Mouse (Mus musculus) limb, embryonic 15.5 days (tissue): Measurements from ENCODE around the gene Rpl37. TPM values are rescaled to one million over a fixed set of nuclear protein-coding genes. Genes with fewer than 3 reads are reported as not detected.

ENCODE experiments used
- ATAC-seq: fragments of 200-750 bp; cut with Nextera tagmentation; 2 replicates; pipeline ENCODE4 v1.8.0; 2017; ENCODE audit warnings: low read depth, moderate TSS enrichment; ENCODE audit not compliant: insufficient number of reproducible peaks, low FRiP score, low TSS enrichment
- H3K27ac ChIP-seq: fragments of 300-500 bp; sonication (generic); 2 replicates; pipeline ENCODE4 v1.5.1; 2015; ENCODE audit warnings: moderate library complexity, mild to moderate bottlenecking, inconsistent platforms
- H3K27me3 ChIP-seq: fragments of 300-500 bp; sonication (generic); 2 replicates; pipeline ENCODE4 v1.6.1; 2015; ENCODE audit warnings: inconsistent platforms
- H3K36me3 ChIP-seq: fragments of 300-500 bp; sonication (generic); 2 replicates; pipeline ENCODE4 v1.6.1; 2015; ENCODE audit warnings: inconsistent platforms
- H3K4me1 ChIP-seq: fragments of 300-500 bp; sonication (generic); 2 replicates; pipeline ENCODE4 v1.6.1; 2015; ENCODE audit warnings: inconsistent platforms
- H3K4me2 ChIP-seq: fragments of 300-500 bp; sonication (generic); 2 replicates; pipeline ENCODE4 v1.6.1; 2015; ENCODE audit warnings: mild to moderate bottlenecking, inconsistent platforms
- H3K4me3 ChIP-seq: fragments of 300-500 bp; sonication (generic); 2 replicates; pipeline ENCODE4 v1.5.1; 2015; ENCODE audit warnings: mild to moderate bottlenecking, inconsistent platforms
- H3K9ac ChIP-seq: fragments of 300-500 bp; sonication (generic); 2 replicates; pipeline ENCODE4 v1.6.1; 2015; ENCODE audit warnings: inconsistent platforms
- H3K9me3 ChIP-seq: fragments of 300-500 bp; sonication (generic); 2 replicates; pipeline ENCODE4 v1.6.1; 2016; ENCODE audit warnings: inconsistent platforms
- WGBS: fragments of 180-500 bp; shearing (Covaris S2); methylation state at CpG from one replicate; pipeline ENCODE4 v1.1.7; 2015; 5-methylcytosine and 5-hydroxymethylcytosine counted together
- polyA plus RNA-seq: library from polyadenylated mRNA; unstranded; fragments of >200 nt; fragmentation: Nextera tagmentation; extraction: Ambion mirVana; gene quantifications from 2 replicates; pipeline ENCODE4 v1.2.1, GENCODE M21; 2015

The Rpl37 gene
- polyA plus RNA-seq, 1 experiment from 2014 or later: 621 TPM

DNA sequence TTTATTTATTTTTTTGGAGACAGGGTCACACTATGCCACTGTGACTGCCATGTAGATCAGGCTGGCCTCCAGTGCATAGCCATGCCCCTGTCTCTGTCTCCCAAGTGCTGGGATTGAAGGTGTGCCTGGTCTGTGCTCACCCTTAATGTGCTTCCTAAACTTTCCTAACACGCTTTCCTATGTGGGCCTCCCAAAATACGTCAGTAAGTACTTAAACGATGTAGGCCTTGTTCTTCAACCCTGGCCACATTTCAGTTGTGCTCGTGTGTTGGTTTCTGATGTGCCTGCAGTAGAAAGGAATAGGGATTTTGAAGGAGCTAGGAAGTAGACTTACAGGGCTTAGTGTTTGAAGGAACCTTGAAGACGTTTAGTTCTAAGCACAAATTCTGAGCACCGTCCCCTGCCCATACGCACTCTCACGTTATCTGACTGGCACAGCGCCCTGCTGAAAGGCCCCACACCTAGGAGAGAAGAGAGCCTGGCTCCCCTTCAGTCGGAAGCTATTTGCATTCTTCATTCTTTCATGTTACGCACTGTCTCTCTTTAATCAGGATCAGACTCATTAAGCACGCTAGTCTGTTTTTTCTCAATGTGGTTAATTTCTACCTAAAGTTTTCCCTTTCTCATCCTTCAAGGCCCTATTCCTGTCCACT lies 48.8 kb downstream of the Rpl37 start:
- H3K9me3 ChIP-seq: no peaks in the 10 kb centered on the region
- ATAC-seq: no peak
- peaks cover 56% of the 10 kb centered on the region for H3K36me3 ChIP-seq
- H3K27ac ChIP-seq: no peak overlapping the region
- no peak overlapping the region for H3K9ac ChIP-seq
- H3K4me3 ChIP-seq: no peak overlapping the region
- H3K4me2 ChIP-seq: no peak overlapping the region
- WGBS: 88% methylated on average over 12 of the region's 12 CpGs
- H3K27me3 ChIP-seq: no peaks in the 10 kb centered on the region
- H3K4me1 ChIP-seq: no peaks in the 10 kb centered on the region

Other genes starting within 250 kb of the Rpl37 start
- not detected in 2 replicates for gene Mroh2b, start 217.9 kb upstream of the Rpl37 start, polyA plus RNA-seq
- 0.15 and 0.37 TPM in 2 replicates for gene C7, start 52.9 kb upstream of the Rpl37 start, polyA plus RNA-seq
- gene Card6, start 8.1 kb upstream of the Rpl37 start, polyA plus RNA-seq: 0.91 and 1.4 TPM in 2 replicates
- gene Prkaa1, start 27.2 kb downstream of the Rpl37 start, polyA plus RNA-seq: 15.4 and 16.1 TPM in 2 replicates
- 34.8 and 37.8 TPM in 2 replicates for gene Ttc33, start 68.9 kb downstream of the Rpl37 start, polyA plus RNA-seq
- 5.0 and 5.6 TPM in 2 replicates for gene Ptger4, start 127.5 kb downstream of the Rpl37 start, polyA plus RNA-seq